Mouse (Mus musculus) myocyte (in vitro differentiated cells): ENCODE data around the gene Tiam1.

Source experiments
- CEBPB ChIP-seq: IDR thresholded peaks from 2 replicates; pipeline ENCODE4 v1.6.1; 2011; ENCODE audit warnings: mild to moderate bottlenecking, moderate library complexity; ENCODE audit not compliant: poor library complexity, insufficient read depth, severe bottlenecking
- E2F4 ChIP-seq: IDR thresholded peaks from one replicate; pipeline ENCODE4 v1.6.1; 2011; ENCODE audit warnings: mild to moderate bottlenecking, control low read depth, moderate library complexity; ENCODE audit not compliant: insufficient read depth
- MAX ChIP-seq: IDR thresholded peaks from one replicate; pipeline ENCODE4 v1.6.1; 2011; ENCODE audit warnings: low read depth, mild to moderate bottlenecking, control low read depth
- POLR2A ChIP-seq: IDR thresholded peaks from one replicate; pipeline ENCODE4 v1.6.1; 2011; ENCODE audit warnings: low read depth, mild to moderate bottlenecking, control low read depth, moderate library complexity; ENCODE audit not compliant: insufficient read length
- POLR2AphosphoS2 ChIP-seq: IDR thresholded peaks from one replicate; pipeline ENCODE4 v1.6.1; 2011; ENCODE audit warnings: low read depth, control low read depth; ENCODE audit not compliant: insufficient read length
- SRF ChIP-seq: IDR thresholded peaks from one replicate; pipeline ENCODE4 v1.6.1; 2011; ENCODE audit warnings: low read depth; ENCODE audit not compliant: control insufficient read depth, insufficient read length
- USF1 ChIP-seq: IDR thresholded peaks from one replicate; pipeline ENCODE4 v1.6.1; 2011; ENCODE audit warnings: low read depth, mild to moderate bottlenecking, control low read depth, moderate library complexity

- TF ChIP-seq MAX (no peak), USF1 (no peak), POLR2A (no peak), SRF (no peak), POLR2AphosphoS2 (no peak), CEBPB (no peak), E2F4 (no peak)
These were observed 50.6 kb downstream of the Tiam1 start for GRCm38 (mm10) chr16:90093015-90093414.
